Mouse (Mus musculus): Measurements from ENCODE around the gene Il10rb.
A peak's percentile ranks its signal among the peaks of the same experiment; 100 is the strongest.

Gene Il10rb

GRCm38 (mm10) chr16:91382261-91382790, 23.6 kb upstream of the Il10rb start:
- DNase-seq (ENCODE audit: low read depth, low spot score), result no peak

- DNase-seq (ENCODE audit: low read depth, low spot score), result no peak
Measured at GRCm38 (mm10) chr16:91384221-91384620, 21.7 kb upstream of the Il10rb start.

- no peak for DNase-seq (ENCODE audit: low read depth, low spot score)
Measured at GRCm38 (mm10) chr16:91385621-91386020, 20.3 kb upstream of the Il10rb start.

GRCm38 (mm10) chr16:91386419-91387120, 19.4 kb upstream of the Il10rb start:
- no peak for DNase-seq (ENCODE audit: low read depth, low spot score)

GRCm38 (mm10) chr16:91387121-91387486, 18.9 kb upstream of the Il10rb start:
- no peak for DNase-seq (ENCODE audit: low read depth, low spot score)

GRCm38 (mm10) chr16:91390100-91390499, 15.9 kb upstream of the Il10rb start:
- peak; percentile 82 for DNase-seq (ENCODE audit: low read depth, low spot score)

- no peak for DNase-seq (ENCODE audit: low read depth, low spot score)
Measured at GRCm38 (mm10) chr16:91391421-91391820, 14.5 kb upstream of the Il10rb start, which contains the start of gene Gm21970. TSS of gene Gm21970 (plus strand) at chr16:91391721.

- DNase-seq (ENCODE audit: low read depth, low spot score), result no peak
Measured at GRCm38 (mm10) chr16:91394826-91395410, 11.0 kb upstream of the Il10rb start.

GRCm38 (mm10) chr16:91395633-91396392, 10.2 kb upstream of the Il10rb start:
- DNase-seq (ENCODE audit: low read depth, low spot score), result no peak

- no peak for DNase-seq (ENCODE audit: low read depth, low spot score)
Measured at GRCm38 (mm10) chr16:91396844-91397537, 9.0 kb upstream of the Il10rb start.

GRCm38 (mm10) chr16:91398030-91398429, 7.9 kb upstream of the Il10rb start:
- DNase-seq (ENCODE audit: low read depth, low spot score), result no peak

GRCm38 (mm10) chr16:91398944-91399343, 7.0 kb upstream of the Il10rb start:
- DNase-seq (ENCODE audit: low read depth, low spot score), result no peak

GRCm38 (mm10) chr16:91401569-91402165, 4.3 kb upstream of the Il10rb start:
- DNase-seq (ENCODE audit: low read depth, low spot score), result no peak

GRCm38 (mm10) chr16:91403784-91404183, 2.2 kb upstream of the Il10rb start:
- DNase-seq (ENCODE audit: low read depth, low spot score), result no peak

- DNase-seq (ENCODE audit: low read depth, low spot score), result no peak
Measured at GRCm38 (mm10) chr16:91404187-91404586, 1.8 kb upstream of the Il10rb start.

GRCm38 (mm10) chr16:91404828-91405577, 961 bp upstream of the Il10rb start:
- no peak for DNase-seq (ENCODE audit: low read depth, low spot score)

- DNase-seq (ENCODE audit: low read depth, low spot score), result no peak
Measured at GRCm38 (mm10) chr16:91406585-91407220, 739 bp downstream of the Il10rb start.

- DNase-seq (ENCODE audit: low read depth, low spot score), result peak; percentile 41
Measured at GRCm38 (mm10) chr16:91413102-91413844, 7.3 kb downstream of the Il10rb start.

GRCm38 (mm10) chr16:91415391-91416189, 9.6 kb downstream of the Il10rb start:
- no peak for DNase-seq (ENCODE audit: low read depth, low spot score)

Measured in ES-CJ7 (cell line).